Mouse (Mus musculus): ENCODE measurements around the gene Socs1.

DNA sequence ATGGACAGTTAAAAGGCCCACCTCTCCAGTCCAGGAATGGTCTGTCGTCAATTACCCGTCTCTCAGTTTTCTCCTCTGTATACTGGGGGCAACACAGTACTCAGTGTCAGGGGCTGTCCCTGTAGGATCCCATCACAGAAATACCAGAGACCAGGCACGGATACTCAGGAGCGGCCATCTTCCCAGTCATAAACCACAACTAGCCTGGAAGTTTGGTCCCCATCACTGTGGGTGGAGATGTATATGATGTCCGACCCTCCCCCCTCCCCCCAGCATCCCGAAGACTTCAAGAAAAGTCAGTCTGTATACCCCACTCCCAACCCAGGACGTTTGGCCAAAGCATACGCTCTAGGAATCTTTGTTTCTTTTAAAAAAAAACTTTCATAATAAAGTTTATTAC lies 1.9 kb downstream of the Socs1 start:
- no peak for TF ChIP-seq CTCF (IDR thresholded peaks at IDR 0.05; ENCODE audit: low read depth, low read length)
- TF ChIP-seq POLR2A (IDR thresholded peaks at IDR 0.05; ENCODE audit: borderline replicate concordance, low read depth, low read length) = no peak
